Mouse (Mus musculus): ENCODE data around the gene Gga1. TPM values are rescaled to one million over a fixed set of nuclear protein-coding genes. Genes with fewer than 3 reads are reported as not detected.

Gga1 gene
- polyA plus RNA-seq, 1 experiment from 2014 or later: 42.0 TPM

GRCm38 (mm10) chr15:78849485-78849884 lies 27.5 kb upstream of the Gga1 start:
- H3K27ac ChIP-seq (replicated peaks; ENCODE audit: low read depth, low read length): no peak overlapping the region
- DNase-seq: no peak
- 85% methylated on average over 12 of the region's 12 CpGs for WGBS
- no peak overlapping the region for H3K4me2 ChIP-seq (ENCODE audit: low read length)
- no peak overlapping the region for H3K4me3 ChIP-seq (replicated peaks; ENCODE audit: low read depth, low read length)
- H3K27me3 ChIP-seq (ENCODE audit: control insufficient read depth, insufficient read depth, low read length): 0 out of 2 replicates have a peak, but pooled peaks cover 3% of the 10 kb centered on the region
- no peak overlapping the region for H3K9ac ChIP-seq (replicated peaks; ENCODE audit: low read length)
- no peak for ATAC-seq (ENCODE audit: low FRiP score, low TSS enrichment)
- no peaks in the 10 kb centered on the region for H3K9me3 ChIP-seq (ENCODE audit: control insufficient read depth, low read length)
- H3K36me3 ChIP-seq (ENCODE audit: control insufficient read depth, insufficient read depth, low read length): no peaks in the 10 kb centered on the region
- peaks cover 8% of the 10 kb centered on the region; the same call in 1 of the 2 replicates for H3K4me1 ChIP-seq (ENCODE audit: control insufficient read depth, insufficient read depth, low read length)

GRCm38 (mm10) chr15:78850059-78850824 lies 26.7 kb upstream of the Gga1 start:
- ATAC-seq (ENCODE audit: low FRiP score, low TSS enrichment) (no peak), DNase-seq (no peak)
- no peak overlapping the region for H3K9ac ChIP-seq (replicated peaks; ENCODE audit: low read length)
- no peak overlapping the region for H3K4me2 ChIP-seq (ENCODE audit: low read length)
- no peaks in the 10 kb centered on the region for H3K27me3 ChIP-seq (ENCODE audit: control insufficient read depth, insufficient read depth, low read length)
- H3K4me3 ChIP-seq (replicated peaks; ENCODE audit: low read depth, low read length): no peak overlapping the region
- H3K27ac ChIP-seq (replicated peaks; ENCODE audit: low read depth, low read length): no peak overlapping the region
- peaks cover 7% of the 10 kb centered on the region; the same call in 1 of the 2 replicates for H3K4me1 ChIP-seq (ENCODE audit: control insufficient read depth, insufficient read depth, low read length)
- 72% methylated on average over 15 of the region's 15 CpGs for WGBS
- H3K36me3 ChIP-seq (ENCODE audit: control insufficient read depth, insufficient read depth, low read length): no peaks in the 10 kb centered on the region
- no peaks in the 10 kb centered on the region for H3K9me3 ChIP-seq (ENCODE audit: control insufficient read depth, low read length)

- no peak for ATAC-seq (ENCODE audit: low FRiP score, low TSS enrichment)
- Histone ChIP-seq H3K4me1 (ENCODE audit: control insufficient read depth, insufficient read depth, low read length) (0 out of 2 replicates have a peak, but pooled peaks cover 4% of the 10 kb centered on the region), H3K36me3 (ENCODE audit: control insufficient read depth, insufficient read depth, low read length) (no peaks in the 10 kb centered on the region), H3K9me3 (ENCODE audit: control insufficient read depth, low read length) (no peaks in the 10 kb centered on the region), H3K9ac (replicated peaks; ENCODE audit: low read length) (no peak overlapping the region), H3K27me3 (ENCODE audit: control insufficient read depth, insufficient read depth, low read length) (no peaks in the 10 kb centered on the region), H3K4me2 (ENCODE audit: low read length) (no peak overlapping the region), H3K27ac (replicated peaks; ENCODE audit: low read depth, low read length) (no peak overlapping the region), H3K4me3 (replicated peaks; ENCODE audit: low read depth, low read length) (no peak overlapping the region)
- no peak for DNase-seq
- 77% methylated on average over 6 of the region's 6 CpGs for WGBS
Measured at GRCm38 (mm10) chr15:78850944-78851343, 26.0 kb upstream of the Gga1 start.

- Histone ChIP-seq H3K4me2 (ENCODE audit: low read length) (0 out of 2 replicates have a peak overlapping the region, but pooled peaks have one; percentile 22), H3K27me3 (ENCODE audit: control insufficient read depth, insufficient read depth, low read length) (no peaks in the 10 kb centered on the region), H3K4me3 (replicated peaks; ENCODE audit: low read depth, low read length) (no peak overlapping the region), H3K27ac (replicated peaks; ENCODE audit: low read depth, low read length) (no peak overlapping the region), H3K36me3 (ENCODE audit: control insufficient read depth, insufficient read depth, low read length) (no peaks in the 10 kb centered on the region), H3K4me1 (ENCODE audit: control insufficient read depth, insufficient read depth, low read length) (0 out of 2 replicates have a peak, but pooled peaks cover 4% of the 10 kb centered on the region), H3K9me3 (ENCODE audit: control insufficient read depth, low read length) (no peaks in the 10 kb centered on the region), H3K9ac (replicated peaks; ENCODE audit: low read length) (no peak overlapping the region)
- DNase-seq: peak; percentile 93
- WGBS: 13% methylated on average over 13 of the region's 13 CpGs
- peak; percentile 77 for ATAC-seq (ENCODE audit: low FRiP score, low TSS enrichment)
Measured at GRCm38 (mm10) chr15:78851505-78852153, 25.4 kb upstream of the Gga1 start.

GRCm38 (mm10) chr15:78855303-78855965 lies 21.6 kb upstream of the Gga1 start, which contains the start of gene Lgals2:
Lgals2 (minus strand) TSS chr15:78855529.
- DNase-seq: no peak
- Histone ChIP-seq H3K27ac (replicated peaks; ENCODE audit: low read depth, low read length) (no peak within 1 kb of the TSS), H3K9ac (replicated peaks; ENCODE audit: low read length) (no peak within 1 kb of the TSS), H3K36me3 (ENCODE audit: control insufficient read depth, insufficient read depth, low read length) (no peaks in the 10 kb centered on the region), H3K4me2 (ENCODE audit: low read length) (no peak within 1 kb of the TSS), H3K9me3 (ENCODE audit: control insufficient read depth, low read length) (no peaks in the 10 kb centered on the region), H3K27me3 (ENCODE audit: control insufficient read depth, insufficient read depth, low read length) (no peaks in the 10 kb centered on the region), H3K4me1 (ENCODE audit: control insufficient read depth, insufficient read depth, low read length) (0 out of 2 replicates have a peak, but pooled peaks cover 4% of the 10 kb centered on the region), H3K4me3 (replicated peaks; ENCODE audit: low read depth, low read length) (no peak within 1 kb of the TSS)
- WGBS: 78% methylated on average over 8 of the region's 8 CpGs
- ATAC-seq (ENCODE audit: low FRiP score, low TSS enrichment): no peak

- no peak overlapping the region for H3K4me3 ChIP-seq (replicated peaks; ENCODE audit: low read depth, low read length)
- no peak for DNase-seq
- 87% methylated on average over 7 of the region's 7 CpGs for WGBS
- no peaks in the 10 kb centered on the region for H3K27me3 ChIP-seq (ENCODE audit: control insufficient read depth, insufficient read depth, low read length)
- no peaks in the 10 kb centered on the region for H3K4me1 ChIP-seq (ENCODE audit: control insufficient read depth, insufficient read depth, low read length)
- H3K9ac ChIP-seq (replicated peaks; ENCODE audit: low read length): no peak overlapping the region
- no peak overlapping the region for H3K4me2 ChIP-seq (ENCODE audit: low read length)
- H3K27ac ChIP-seq (replicated peaks; ENCODE audit: low read depth, low read length): no peak overlapping the region
- no peaks in the 10 kb centered on the region for H3K36me3 ChIP-seq (ENCODE audit: control insufficient read depth, insufficient read depth, low read length)
- ATAC-seq (ENCODE audit: low FRiP score, low TSS enrichment): no peak
- no peaks in the 10 kb centered on the region for H3K9me3 ChIP-seq (ENCODE audit: control insufficient read depth, low read length)
Measured at GRCm38 (mm10) chr15:78857009-78857408, 20.0 kb upstream of the Gga1 start.

GRCm38 (mm10) chr15:78859311-78859710 lies 17.7 kb upstream of the Gga1 start:
- H3K4me2 ChIP-seq (ENCODE audit: low read length): no peak overlapping the region
- DNase-seq: no peak

GRCm38 (mm10) chr15:78859714-78860113 lies 17.3 kb upstream of the Gga1 start:
- DNase-seq (no peak), ATAC-seq (ENCODE audit: low FRiP score, low TSS enrichment) (no peak)
- H3K4me1 ChIP-seq (ENCODE audit: control insufficient read depth, insufficient read depth, low read length): no peaks in the 10 kb centered on the region
- H3K27me3 ChIP-seq (ENCODE audit: control insufficient read depth, insufficient read depth, low read length): no peaks in the 10 kb centered on the region
- no peak overlapping the region for H3K4me2 ChIP-seq (ENCODE audit: low read length)
- no peak overlapping the region for H3K9ac ChIP-seq (replicated peaks; ENCODE audit: low read length)
- 88% methylated on average over 6 of the region's 6 CpGs for WGBS
- H3K36me3 ChIP-seq (ENCODE audit: control insufficient read depth, insufficient read depth, low read length): no peaks in the 10 kb centered on the region
- H3K4me3 ChIP-seq (replicated peaks; ENCODE audit: low read depth, low read length): no peak overlapping the region
- no peaks in the 10 kb centered on the region for H3K9me3 ChIP-seq (ENCODE audit: control insufficient read depth, low read length)
- H3K27ac ChIP-seq (replicated peaks; ENCODE audit: low read depth, low read length): no peak overlapping the region

More at GRCm38 (mm10) chr15:78859311-78859710, 17.7 kb upstream of the Gga1 start:
- ATAC-seq (ENCODE audit: low FRiP score, low TSS enrichment): no peak
- Histone ChIP-seq H3K4me1 (ENCODE audit: control insufficient read depth, insufficient read depth, low read length) (no peaks in the 10 kb centered on the region), H3K4me3 (replicated peaks; ENCODE audit: low read depth, low read length) (no peak overlapping the region), H3K36me3 (ENCODE audit: control insufficient read depth, insufficient read depth, low read length) (no peaks in the 10 kb centered on the region), H3K27ac (replicated peaks; ENCODE audit: low read depth, low read length) (no peak overlapping the region), H3K9me3 (ENCODE audit: control insufficient read depth, low read length) (no peaks in the 10 kb centered on the region), H3K9ac (replicated peaks; ENCODE audit: low read length) (no peak overlapping the region), H3K27me3 (ENCODE audit: control insufficient read depth, insufficient read depth, low read length) (no peaks in the 10 kb centered on the region)
- WGBS: 84% methylated on average over 4 of the region's 4 CpGs

Data from midbrain, embryonic 14.5 days (tissue).